Mouse (Mus musculus): ENCODE data around the gene Wrap53. TPM values are rescaled to one million over a fixed set of nuclear protein-coding genes. Genes with fewer than 3 reads are reported as not detected.

Wrap53 gene
- polyA plus RNA-seq, 1 experiment from 2014 or later = 14.7 TPM

- Histone ChIP-seq H3K4me1 (replicated peaks; ENCODE audit: control insufficient read depth, insufficient read depth, low read length) (no peaks in the 10 kb centered on the region), H3K4me3 (ENCODE audit: low read depth, low read length) (no peak overlapping the region), H3K27me3 (replicated peaks; ENCODE audit: control insufficient read depth, insufficient read depth, low read length) (no peaks in the 10 kb centered on the region), H3K36me3 (ENCODE audit: control insufficient read depth, insufficient read depth) (peaks cover 26% of the 10 kb centered on the region), H3K9ac (ENCODE audit: low read depth, low read length) (no peak overlapping the region), H3K4me2 (replicated peaks; ENCODE audit: low read depth) (no peak overlapping the region), H3K9me3 (ENCODE audit: control insufficient read depth) (no peaks in the 10 kb centered on the region), H3K27ac (ENCODE audit: low read depth, low read length) (no peak overlapping the region)
- no peak for TF ChIP-seq CTCF (IDR thresholded peaks at IDR 0.05; ENCODE audit: low read depth)
- ATAC-seq = no peak
- WGBS = 96% methylated on average over 6 of the region's 6 CpGs
Measured at GRCm38 (mm10) chr11:69594853-69595252, 14.8 kb upstream of the Wrap53 start.

DNA sequence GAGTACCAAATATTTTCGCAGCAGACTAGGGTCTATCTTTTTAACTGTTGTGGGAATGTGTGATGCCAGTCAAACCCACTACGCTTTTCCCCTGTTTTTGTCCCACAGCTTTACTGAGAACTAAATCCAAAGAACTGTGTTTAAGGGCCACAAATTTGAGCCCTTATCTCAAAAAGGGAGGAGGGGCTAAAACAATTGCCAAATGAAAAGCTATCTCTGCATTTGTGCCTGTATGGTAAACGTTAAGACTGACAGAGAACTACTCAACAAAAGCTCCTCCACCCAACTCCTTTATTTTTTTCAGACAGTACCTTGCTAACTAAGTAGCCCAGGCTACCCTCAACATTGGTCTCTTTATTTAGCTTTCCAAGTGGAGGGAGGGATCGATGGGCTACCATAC lies 12.7 kb upstream of the Wrap53 start:
- no peak for ATAC-seq
- Histone ChIP-seq H3K4me3 (ENCODE audit: low read depth, low read length) (no peak overlapping the region), H3K27me3 (replicated peaks; ENCODE audit: control insufficient read depth, insufficient read depth, low read length) (no peaks in the 10 kb centered on the region), H3K9ac (ENCODE audit: low read depth, low read length) (no peak overlapping the region), H3K4me2 (replicated peaks; ENCODE audit: low read depth) (no peak overlapping the region), H3K27ac (ENCODE audit: low read depth, low read length) (no peak overlapping the region), H3K9me3 (ENCODE audit: control insufficient read depth) (no peaks in the 10 kb centered on the region), H3K4me1 (replicated peaks; ENCODE audit: control insufficient read depth, insufficient read depth, low read length) (no peaks in the 10 kb centered on the region), H3K36me3 (ENCODE audit: control insufficient read depth, insufficient read depth) (peaks cover 46% of the 10 kb centered on the region)
- no peak for TF ChIP-seq CTCF (IDR thresholded peaks at IDR 0.05; ENCODE audit: low read depth)
- 79% methylated on average over 4 of the region's 4 CpGs for WGBS

DNA sequence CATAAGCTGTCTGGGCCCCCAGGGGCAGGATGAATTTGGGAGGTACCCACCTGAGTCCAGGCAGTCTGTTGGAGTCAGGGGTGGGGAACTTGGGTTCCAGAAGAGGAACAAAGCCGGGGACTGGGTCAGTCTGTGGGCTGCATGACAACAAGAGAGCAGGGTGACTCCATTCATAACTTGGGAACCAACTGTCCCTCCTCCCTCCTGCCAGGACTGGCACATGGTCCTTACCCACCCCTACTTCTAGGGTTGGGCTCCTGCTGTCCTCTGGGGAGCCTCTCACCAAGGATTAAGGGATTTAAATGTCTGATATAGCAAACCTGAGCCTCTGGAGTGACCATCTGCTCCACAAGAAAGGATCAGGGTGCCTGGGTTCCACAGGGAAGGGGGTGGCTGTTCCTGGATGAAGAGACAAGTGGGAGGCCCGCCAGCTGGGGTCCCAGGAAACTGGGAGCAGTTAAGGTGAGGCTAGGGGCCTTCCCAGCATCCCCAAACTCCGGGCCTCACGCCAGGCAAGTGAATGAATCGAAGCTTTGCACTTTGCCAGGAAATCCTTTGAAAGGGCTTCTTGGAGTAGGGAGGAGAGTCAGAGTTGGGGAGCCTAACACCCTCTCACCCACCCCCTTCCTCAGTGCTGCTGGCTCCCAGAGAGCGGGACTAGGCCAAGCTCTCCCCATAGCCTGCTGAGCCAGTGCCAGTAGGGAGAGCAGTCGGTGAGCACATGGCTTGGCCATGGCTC lies 12.0 kb upstream of the Wrap53 start:
- no peak for TF ChIP-seq CTCF (IDR thresholded peaks at IDR 0.05; ENCODE audit: low read depth)
- 75% methylated on average over 7 of the region's 7 CpGs for WGBS
- ATAC-seq = no peak

DNA sequence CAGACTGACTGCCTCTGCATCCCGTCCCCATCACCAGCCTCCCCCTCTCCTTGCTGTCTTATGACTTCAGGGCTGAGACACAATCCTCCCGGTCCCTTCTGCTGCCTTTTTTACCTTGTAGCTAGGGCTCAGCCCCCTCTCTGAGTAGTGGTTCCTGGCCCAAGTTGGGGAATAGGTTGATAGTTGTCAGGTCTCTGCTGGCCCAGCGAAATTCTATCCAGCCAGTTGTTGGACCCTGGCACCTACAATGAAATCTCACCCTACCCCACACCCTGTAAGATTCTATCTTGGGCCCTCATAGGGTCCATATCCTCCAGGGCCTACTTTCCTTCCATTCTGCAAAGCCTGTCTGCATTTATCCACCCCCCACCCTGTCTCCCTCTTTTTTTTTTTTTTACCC lies 11.4 kb upstream of the Wrap53 start:
- Histone ChIP-seq H3K9ac (ENCODE audit: low read depth, low read length) (no peak overlapping the region), H3K27ac (ENCODE audit: low read depth, low read length) (no peak overlapping the region), H3K9me3 (ENCODE audit: control insufficient read depth) (no peaks in the 10 kb centered on the region), H3K36me3 (ENCODE audit: control insufficient read depth, insufficient read depth) (peaks cover 51% of the 10 kb centered on the region), H3K4me1 (replicated peaks; ENCODE audit: control insufficient read depth, insufficient read depth, low read length) (no peaks in the 10 kb centered on the region), H3K27me3 (replicated peaks; ENCODE audit: control insufficient read depth, insufficient read depth, low read length) (no peaks in the 10 kb centered on the region), H3K4me2 (replicated peaks; ENCODE audit: low read depth) (no peak overlapping the region), H3K4me3 (ENCODE audit: low read depth, low read length) (no peak overlapping the region)
- WGBS = 90% methylated on average over 3 of the region's 3 CpGs
- ATAC-seq = no peak
- TF ChIP-seq CTCF (IDR thresholded peaks at IDR 0.05; ENCODE audit: low read depth) = no peak

More for the DNA sequence above, 12.0 kb upstream of the Wrap53 start:
- H3K4me2 ChIP-seq (replicated peaks; ENCODE audit: low read depth) = no peak overlapping the region
- H3K9me3 ChIP-seq (ENCODE audit: control insufficient read depth) = no peaks in the 10 kb centered on the region
- H3K36me3 ChIP-seq (ENCODE audit: control insufficient read depth, insufficient read depth) = peaks cover 51% of the 10 kb centered on the region
- no peaks in the 10 kb centered on the region for H3K4me1 ChIP-seq (replicated peaks; ENCODE audit: control insufficient read depth, insufficient read depth, low read length)
- no peak overlapping the region for H3K4me3 ChIP-seq (ENCODE audit: low read depth, low read length)
- no peaks in the 10 kb centered on the region for H3K27me3 ChIP-seq (replicated peaks; ENCODE audit: control insufficient read depth, insufficient read depth, low read length)
- H3K9ac ChIP-seq (ENCODE audit: low read depth, low read length) = no peak overlapping the region
- H3K27ac ChIP-seq (ENCODE audit: low read depth, low read length) = no peak overlapping the region

- Histone ChIP-seq H3K27ac (ENCODE audit: low read depth, low read length) (no peak overlapping the region), H3K36me3 (ENCODE audit: control insufficient read depth, insufficient read depth) (peaks cover 51% of the 10 kb centered on the region)
- 93% methylated on average over 8 of the region's 8 CpGs for WGBS
Measured at GRCm38 (mm10) chr11:69590622-69591021, 10.6 kb upstream of the Wrap53 start.

DNA sequence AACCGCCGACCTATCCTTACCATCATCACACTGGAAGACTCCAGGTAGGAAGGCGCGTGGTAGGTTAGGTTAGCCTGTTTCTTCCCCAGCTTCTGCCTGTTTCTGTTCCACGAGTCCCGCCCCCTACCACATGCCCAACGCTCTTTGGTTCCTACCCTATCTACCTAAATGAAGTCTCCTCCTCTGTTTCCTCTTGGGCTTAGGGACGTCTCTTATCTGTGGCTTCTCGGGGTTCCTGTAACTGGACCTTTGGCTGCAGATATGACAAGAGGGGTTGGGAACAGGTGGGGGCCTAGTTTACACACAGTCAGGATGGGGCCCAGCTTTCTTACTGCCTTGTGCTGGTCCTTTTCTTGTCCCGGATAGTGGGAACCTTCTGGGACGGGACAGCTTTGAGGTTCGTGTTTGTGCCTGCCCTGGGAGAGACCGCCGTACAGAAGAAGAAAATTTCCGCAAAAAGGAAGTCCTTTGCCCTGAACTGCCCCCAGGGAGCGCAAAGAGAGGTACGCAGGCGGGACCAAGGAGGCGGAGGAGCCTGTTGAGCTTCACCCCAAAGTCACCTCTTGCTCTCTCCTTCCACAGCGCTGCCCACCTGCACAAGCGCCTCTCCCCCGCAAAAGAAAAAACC lies 9.3 kb upstream of the Wrap53 start:
- no peaks in the 10 kb centered on the region for H3K27me3 ChIP-seq (replicated peaks; ENCODE audit: control insufficient read depth, insufficient read depth, low read length)
- no peak for ATAC-seq
- peaks cover 51% of the 10 kb centered on the region for H3K36me3 ChIP-seq (ENCODE audit: control insufficient read depth, insufficient read depth)
- H3K9ac ChIP-seq (ENCODE audit: low read depth, low read length) = no peak overlapping the region
- H3K4me2 ChIP-seq (replicated peaks; ENCODE audit: low read depth) = no peak overlapping the region
- H3K9me3 ChIP-seq (ENCODE audit: control insufficient read depth) = no peaks in the 10 kb centered on the region
- no peak overlapping the region; the same call in 1 of the 2 replicates for H3K27ac ChIP-seq (ENCODE audit: low read depth, low read length)
- H3K4me3 ChIP-seq (ENCODE audit: low read depth, low read length) = no peak overlapping the region
- TF ChIP-seq CTCF (IDR thresholded peaks at IDR 0.05; ENCODE audit: low read depth) = no peak
- WGBS = 85% methylated on average over 22 of the region's 22 CpGs
- H3K4me1 ChIP-seq (replicated peaks; ENCODE audit: control insufficient read depth, insufficient read depth, low read length) = no peaks in the 10 kb centered on the region

More at GRCm38 (mm10) chr11:69590622-69591021, 10.6 kb upstream of the Wrap53 start:
- no peak for ATAC-seq
- H3K4me2 ChIP-seq (replicated peaks; ENCODE audit: low read depth) = no peak overlapping the region
- H3K27me3 ChIP-seq (replicated peaks; ENCODE audit: control insufficient read depth, insufficient read depth, low read length) = no peaks in the 10 kb centered on the region
- no peak for TF ChIP-seq CTCF (IDR thresholded peaks at IDR 0.05; ENCODE audit: low read depth)
- H3K4me3 ChIP-seq (ENCODE audit: low read depth, low read length) = no peak overlapping the region
- H3K4me1 ChIP-seq (replicated peaks; ENCODE audit: control insufficient read depth, insufficient read depth, low read length) = no peaks in the 10 kb centered on the region
- no peak overlapping the region for H3K9ac ChIP-seq (ENCODE audit: low read depth, low read length)
- H3K9me3 ChIP-seq (ENCODE audit: control insufficient read depth) = no peaks in the 10 kb centered on the region

All from intestine, postnatal 0 days (tissue).